Mouse (Mus musculus) kidney, postnatal 14 days (tissue): ENCODE data around the gene Rsph14.

Source experiments
- DNase-seq: peaks from one replicate; pipeline ENCODE4 v3.0.0; 2022; ENCODE audit warnings: mixed read lengths

Gene Rsph14

GRCm38 (mm10) chr10:74990584-74991322, 41.6 kb downstream of the Rsph14 start:
- DNase-seq = no peak

GRCm38 (mm10) chr10:74989814-74990213, 42.6 kb downstream of the Rsph14 start:
- no peak for DNase-seq

DNA sequence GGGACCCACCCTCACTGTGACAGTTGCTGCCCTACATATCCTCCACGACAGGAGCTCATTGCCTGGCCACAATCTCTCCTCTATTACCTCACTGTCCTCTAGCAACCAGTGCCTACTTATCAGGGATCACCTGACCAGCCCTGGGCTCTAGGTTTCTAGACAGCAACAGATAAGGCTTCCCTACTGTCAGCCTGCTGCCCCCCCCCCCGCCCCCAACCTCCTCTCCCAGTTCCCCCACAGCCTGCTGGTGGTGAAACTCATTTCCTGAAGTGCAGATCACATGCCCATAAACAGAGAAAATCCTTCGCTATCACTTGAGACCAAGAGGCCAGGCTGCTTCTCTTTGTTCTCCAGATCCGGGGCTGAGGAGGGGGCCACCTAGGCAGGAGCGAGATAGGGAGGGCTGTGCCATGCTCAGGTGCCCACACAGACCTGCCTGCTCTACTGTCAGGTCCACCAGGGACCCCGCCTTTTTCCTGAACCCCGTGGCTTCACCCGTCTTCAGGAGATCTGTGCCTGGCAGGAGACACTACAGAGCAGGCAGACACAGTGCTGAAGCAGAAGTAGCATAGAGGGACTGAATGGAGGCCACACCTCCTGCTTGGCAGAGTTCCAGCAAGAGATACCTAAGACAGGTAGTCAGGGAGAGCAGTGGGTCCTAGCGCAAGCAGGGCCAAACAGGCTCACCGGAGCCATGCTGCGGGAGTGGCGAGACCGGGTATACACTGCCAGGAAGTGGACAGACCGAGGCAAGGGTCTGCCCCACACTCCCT, 44.5 kb downstream of the Rsph14 start:
- DNase-seq = no peak

GRCm38 (mm10) chr10:74983176-74983575, 49.2 kb downstream of the Rsph14 start:
- no peak for DNase-seq

- no peak for DNase-seq
Observed at GRCm38 (mm10) chr10:74981159-74981558, 51.2 kb downstream of the Rsph14 start.

GRCm38 (mm10) chr10:74978056-74978455, 54.3 kb downstream of the Rsph14 start:
- no peak for DNase-seq

DNA sequence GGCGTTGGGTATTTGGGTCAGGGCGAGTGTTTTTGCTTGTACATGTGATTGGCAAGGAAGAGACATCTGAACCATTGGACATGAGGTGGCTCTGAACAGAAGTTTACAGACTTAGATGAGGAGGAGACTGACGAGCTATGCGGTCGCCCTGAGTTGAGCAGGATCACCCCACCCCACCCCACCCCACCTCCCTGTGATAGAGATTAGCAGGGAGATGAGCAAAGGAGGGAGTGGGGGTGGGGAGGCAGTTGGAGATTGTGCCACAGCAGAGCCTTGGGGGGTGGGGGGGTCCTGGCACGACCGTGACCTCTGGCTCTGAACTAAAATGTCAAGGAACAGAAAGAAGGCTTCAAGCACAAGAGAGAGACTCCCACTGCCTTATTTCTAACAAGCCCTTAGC, 56.0 kb downstream of the Rsph14 start:
- no peak for DNase-seq

DNA sequence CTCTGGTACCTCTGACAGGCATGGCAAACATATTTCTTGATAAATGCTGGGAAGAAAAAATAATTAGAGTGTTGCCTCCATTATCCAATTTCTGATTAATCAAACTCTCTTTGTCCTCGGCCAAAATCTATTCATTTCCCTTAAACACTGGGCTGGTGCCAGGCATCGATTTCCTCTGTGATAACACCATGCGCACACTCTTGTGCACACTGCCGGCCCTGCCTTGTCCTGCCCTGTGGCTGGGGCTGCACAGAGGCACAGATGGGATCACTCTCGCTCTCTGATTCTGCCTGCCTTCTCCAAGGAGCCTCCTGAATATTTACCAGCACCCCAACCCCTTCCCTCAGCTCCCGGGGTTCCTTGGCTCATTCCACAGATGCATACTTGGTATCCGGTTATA, 56.8 kb downstream of the Rsph14 start:
- DNase-seq = no peak

GRCm38 (mm10) chr10:74973026-74973425, 59.4 kb downstream of the Rsph14 start:
- no peak for DNase-seq

DNA sequence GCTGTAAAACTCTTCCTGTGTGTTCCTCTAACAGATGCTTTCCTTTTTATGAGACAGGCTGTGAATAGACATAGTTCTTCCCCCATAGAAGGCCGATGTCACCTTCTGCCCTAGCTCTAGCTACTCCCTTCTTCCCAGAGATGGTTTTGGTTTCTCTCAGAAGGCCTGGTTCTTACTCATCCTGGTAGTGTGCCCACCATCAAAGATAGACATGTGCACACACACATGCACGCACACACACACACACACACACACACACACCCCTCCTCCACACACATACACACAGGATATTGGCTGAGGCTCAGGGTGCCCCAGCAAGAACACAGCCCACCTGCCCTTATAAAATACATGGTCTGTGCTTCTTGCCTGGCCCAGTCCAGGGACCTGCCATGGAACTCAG, 63.1 kb downstream of the Rsph14 start:
- no peak for DNase-seq

DNA sequence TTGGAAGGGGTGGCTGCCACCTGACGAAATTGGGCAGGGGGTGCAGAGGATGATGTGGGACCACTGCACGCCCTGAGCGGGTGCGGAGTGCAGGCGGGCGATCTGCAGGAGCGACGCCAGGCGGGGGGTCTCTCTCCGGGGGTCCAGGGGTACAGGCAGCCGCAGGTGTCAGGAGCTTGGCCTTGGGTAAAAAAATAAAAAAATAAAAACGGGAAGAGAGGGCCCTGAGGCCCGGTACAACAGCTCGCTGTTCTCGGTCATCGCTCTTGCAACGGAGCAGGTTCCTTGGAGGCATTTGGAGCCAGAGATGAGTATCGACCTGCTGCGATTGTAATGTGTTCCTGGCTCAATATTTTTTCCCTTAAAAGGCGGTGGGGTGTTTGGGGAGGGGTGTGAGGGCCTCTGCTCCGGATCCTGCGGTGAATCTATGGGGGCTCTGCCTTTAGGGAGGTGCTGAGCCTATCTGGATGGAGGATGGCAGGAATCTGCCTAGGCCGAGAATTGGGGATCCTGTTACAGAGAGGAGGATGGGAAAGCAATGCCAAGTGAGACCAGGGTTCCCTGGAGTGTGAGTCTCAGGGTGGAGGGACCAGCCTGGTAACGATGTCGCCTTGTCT, 64.6 kb downstream of the Rsph14 start:
- DNase-seq = no peak

DNA sequence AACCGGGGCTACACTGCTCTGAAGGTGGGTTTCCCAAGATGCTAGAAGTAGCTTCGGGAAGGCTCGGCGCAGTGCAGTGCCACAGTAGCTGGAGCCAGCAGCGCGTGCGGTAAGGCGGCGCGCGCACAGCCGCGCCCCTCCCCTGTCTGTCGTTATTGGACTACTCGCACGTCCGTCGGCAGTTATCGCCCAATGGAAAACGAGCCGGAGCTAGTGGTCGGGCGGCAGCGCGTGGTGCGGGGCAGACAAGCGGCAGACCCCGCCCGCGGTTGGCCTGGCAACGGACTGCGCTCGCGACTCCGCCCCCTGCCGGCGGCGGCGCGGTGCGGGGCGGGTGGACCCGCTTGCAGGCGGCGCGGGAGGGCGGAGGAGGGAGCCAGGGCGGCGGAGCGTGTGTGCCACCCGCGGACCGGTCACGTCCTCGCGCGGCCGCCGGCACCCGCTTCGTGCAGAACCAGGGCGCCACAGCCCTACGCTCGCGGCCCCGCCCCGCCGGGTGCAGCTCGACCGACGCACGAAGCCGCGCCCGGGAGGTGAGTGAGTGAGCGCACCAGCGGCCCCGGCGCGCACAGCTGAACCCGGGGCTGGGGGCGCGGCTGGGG, 65.4 kb downstream of the Rsph14 start, which contains the start of gene Gnaz:
Gene Gnaz, plus strand, starts transcription at position 328 of the 602 bp plus-strand sequence.
- DNase-seq = peak; percentile 98

DNA sequence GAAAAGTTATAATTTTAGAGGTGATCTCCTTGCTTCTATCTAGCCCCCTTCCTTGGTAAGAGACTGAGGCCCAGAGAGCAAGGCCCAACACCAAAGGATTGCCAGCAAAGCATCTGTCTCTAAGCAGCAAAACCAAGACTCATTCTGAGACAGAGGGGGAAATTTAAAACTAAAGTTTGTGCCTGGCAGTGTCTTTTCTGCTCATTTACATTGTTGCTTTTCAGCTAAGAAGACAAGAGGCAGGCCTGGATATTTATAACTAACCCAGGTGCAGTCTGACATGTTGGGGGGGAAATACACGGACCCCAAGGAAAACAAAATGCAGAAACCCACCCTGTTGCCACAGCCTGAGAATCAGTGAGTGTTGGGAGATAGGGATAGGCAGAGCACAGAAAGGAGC, 68.0 kb downstream of the Rsph14 start:
- DNase-seq = no peak

- DNase-seq = no peak
Observed at GRCm38 (mm10) chr10:74952830-74953443, 79.4 kb downstream of the Rsph14 start.

DNA sequence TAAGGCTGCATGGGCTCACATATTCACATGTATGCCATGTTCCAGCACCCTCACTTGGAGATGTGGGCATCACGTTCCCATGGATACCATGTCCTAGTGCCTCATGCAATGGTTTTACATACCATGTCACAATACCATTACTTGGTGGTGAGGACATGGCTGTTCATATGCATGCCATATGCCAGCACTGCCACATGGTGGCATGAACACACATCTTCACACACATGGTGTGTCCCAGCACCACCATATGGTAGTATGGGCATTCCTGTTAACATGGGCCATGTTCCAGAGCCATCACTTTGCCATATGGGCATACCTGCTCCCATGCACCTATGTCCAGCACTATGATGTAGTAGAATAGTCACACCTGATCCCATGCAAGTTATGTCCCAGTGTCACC, 91.6 kb downstream of the Rsph14 start:
- DNase-seq = no peak

DNA sequence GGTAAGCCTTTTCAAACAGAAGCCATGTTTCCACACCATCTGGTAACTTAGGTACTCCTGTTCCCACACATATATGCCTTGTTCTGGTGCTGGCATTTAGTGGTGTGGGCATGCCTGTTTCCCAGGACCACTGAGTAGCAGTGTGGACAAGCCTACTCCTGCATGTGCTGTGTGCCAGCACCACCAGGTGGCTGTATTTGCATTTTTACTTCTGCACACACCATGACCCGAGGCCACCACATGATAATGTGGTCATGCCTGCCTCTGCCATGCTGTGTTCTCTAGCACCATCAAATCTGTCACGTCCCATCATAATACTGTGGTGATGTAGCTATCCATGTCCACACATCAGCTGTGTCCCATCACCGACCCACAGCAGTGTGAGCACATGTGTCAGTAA, 93.1 kb downstream of the Rsph14 start:
- no peak for DNase-seq

GRCm38 (mm10) chr10:74938410-74938809, 94.0 kb downstream of the Rsph14 start:
- DNase-seq = no peak

GRCm38 (mm10) chr10:74937003-74937790, 95.2 kb downstream of the Rsph14 start:
- DNase-seq = peak; percentile 27

DNA sequence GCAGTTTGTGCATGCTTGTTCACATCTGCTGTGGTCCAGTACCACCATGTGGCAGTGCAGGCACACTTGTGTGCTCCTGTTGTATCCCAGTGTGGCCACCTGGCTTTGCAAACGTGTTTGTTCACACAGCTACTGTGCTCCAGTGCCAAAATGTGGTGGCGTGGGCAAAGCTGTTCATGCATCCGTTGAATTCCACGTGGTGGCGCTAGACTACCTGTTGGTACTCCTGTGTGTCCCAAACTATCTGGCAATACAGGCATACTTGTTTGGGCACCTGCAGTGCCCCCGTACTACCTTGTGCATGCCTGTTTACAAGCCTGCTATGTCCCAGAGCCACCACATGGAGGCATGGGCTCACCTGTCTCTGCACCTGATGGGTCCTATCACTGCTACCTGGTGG, 97.4 kb downstream of the Rsph14 start:
- peak; percentile 22 for DNase-seq

DNA sequence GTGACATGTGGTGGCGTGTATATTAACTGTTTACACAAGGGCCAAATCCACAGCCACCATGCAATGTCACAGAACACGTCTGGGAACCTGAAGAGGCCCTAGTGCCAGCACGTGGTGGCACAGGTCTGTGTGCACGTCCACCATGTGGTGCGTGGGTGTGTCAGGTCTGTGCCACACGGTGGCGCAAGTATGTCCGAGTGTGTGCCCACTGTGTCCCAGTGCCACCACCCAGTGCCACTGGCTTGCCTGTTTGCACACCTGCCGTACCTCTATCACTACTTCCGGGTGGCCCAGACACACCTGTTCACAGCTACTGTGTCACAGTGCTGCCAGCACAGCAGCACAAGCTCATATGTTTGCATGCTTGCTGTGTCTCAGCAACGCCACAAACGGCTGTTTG, 97.9 kb downstream of the Rsph14 start:
- no peak for DNase-seq

DNA sequence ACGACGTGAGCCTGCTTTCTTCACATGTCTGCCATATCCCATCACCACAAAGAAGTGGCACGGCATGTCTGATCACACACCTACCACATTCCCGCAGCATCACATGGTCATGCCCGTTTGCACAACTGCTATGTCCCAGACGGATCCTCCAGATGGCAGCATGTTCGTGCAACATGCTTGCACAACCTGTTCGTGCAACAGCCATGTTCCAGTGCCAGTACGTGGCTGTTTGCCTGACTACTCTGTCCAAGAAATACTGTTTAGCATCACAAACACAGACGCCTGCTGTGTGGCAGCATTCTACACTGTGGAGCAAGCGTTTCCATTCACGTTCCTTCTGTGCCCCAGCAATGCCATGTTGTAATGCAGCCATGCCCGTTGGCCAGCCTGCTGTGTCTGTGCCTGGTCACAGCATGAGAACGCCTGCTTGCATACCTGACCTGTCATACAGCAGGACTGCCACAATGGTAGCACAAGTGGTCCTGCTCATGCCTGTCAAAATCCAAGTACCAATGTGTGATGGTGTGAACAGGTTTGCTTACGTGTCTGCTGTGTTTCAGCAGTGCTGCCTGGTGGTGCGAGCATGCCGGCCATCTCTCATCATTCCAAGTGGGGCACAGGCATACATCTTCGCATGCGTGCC, 98.7 kb downstream of the Rsph14 start:
- no peak for DNase-seq

DNA sequence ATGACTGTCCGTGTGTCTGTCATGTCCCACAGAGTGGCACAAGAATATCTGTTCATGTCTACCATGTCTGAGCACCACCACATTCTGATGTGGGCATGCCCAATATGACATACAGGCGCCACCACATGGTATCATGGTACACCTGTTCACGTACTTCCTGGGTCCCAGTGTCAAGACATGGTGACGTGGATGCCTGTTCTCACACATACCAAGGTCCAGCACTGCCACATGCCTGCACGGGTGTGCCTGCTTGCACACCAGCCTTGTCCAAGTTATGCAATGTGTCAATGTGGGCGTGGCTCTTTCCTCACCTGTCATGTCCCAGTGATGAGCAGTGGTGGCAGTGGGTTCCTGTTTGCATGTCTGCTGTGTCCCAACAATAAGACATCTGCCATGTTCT, 99.9 kb downstream of the Rsph14 start:
- DNase-seq = no peak
